Mouse (Mus musculus): ENCODE measurements at regions not wholly inside any gene's neighbourhood (a gene's known extent, or its start where the extent isn't known, plus 50 kb on each side); places are given as distances from the start of the nearest gene placed in this dataset.
"Not testable (repeated sequence)": the region's sequence is repeated elsewhere in the genome, so short reads cannot be mapped to it uniquely, and the experiment has no call there.

DNA sequence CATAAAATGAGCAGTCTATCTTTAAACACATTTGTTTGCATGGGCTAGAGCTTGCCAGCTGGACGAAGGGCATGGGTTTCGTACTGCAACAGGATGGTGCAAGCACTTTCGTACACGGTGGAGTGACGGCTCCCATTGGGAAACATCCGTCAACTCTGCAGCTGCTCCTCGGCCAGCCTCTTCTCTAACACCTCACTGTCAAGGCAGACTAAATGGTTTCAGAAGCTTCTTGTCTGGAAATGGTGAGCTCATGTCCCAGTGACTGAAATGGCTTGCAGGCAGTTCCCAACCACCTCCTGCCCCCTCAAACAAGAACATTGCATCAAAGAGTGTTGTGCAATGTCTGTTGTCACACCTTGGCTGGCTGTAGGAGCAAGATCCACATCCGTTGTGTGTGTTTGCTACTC, 163.4 kb downstream of the Trib2 start:
- DNase-seq: peak; percentile 66

DNA sequence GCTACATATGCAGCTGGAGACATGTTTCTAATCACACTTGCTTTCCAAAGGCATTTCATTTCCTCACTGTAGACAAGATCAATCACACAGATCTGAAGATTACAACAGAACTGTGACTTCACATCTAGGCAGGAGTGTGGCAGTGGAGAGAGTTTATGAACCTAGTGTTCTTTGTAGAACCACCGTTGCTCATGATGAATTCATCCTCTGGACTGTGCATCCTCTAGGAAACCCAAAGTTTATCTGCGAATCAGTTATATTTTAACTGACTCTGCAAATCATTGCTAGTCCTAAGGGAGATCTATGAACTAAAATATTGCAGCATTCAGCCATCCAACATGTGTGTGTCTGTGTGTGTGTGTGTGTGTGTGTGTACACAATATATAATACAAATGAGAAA, 165.4 kb downstream of the Trib2 start:
- DNase-seq: no peak

DNA sequence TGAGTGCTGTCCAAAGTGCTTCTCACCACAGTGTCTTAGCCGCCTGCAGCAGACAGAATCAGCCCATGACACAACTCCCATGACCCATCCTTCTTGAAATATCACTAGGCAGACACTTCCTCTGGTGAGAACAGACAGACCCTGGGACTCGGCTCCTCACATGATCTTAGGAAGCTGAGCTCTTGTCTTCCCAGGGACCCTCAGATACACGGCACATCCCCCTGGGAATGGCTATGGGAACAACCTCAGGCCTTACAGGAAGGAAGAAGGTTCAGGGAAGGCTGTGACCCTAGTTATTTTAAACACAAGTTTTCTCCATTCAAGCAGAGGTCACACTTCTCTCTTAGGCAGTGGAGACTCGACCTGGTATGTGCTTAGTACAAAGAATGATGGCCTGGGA, 166.8 kb downstream of the Trib2 start:
- no peak for DNase-seq

DNA sequence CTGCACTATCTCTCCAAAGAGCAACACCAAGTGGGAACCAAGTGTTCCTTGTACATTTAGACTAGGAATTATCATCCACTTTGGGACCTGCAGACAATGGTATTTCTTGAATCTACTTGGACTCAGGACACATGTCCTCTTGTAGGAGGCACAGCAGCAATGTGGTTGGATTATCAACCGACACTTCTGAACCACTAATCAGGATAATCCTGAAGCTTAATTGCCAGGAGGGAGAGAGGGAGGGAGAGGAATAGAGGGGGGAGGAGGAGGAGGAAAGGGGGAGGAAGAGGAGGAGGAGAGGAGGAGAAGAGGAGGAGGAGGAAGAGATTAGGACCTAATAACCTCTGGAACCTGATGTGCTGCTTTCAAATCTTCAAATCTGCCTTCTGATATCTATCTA, 167.5 kb downstream of the Trib2 start:
- DNase-seq: no peak

DNA sequence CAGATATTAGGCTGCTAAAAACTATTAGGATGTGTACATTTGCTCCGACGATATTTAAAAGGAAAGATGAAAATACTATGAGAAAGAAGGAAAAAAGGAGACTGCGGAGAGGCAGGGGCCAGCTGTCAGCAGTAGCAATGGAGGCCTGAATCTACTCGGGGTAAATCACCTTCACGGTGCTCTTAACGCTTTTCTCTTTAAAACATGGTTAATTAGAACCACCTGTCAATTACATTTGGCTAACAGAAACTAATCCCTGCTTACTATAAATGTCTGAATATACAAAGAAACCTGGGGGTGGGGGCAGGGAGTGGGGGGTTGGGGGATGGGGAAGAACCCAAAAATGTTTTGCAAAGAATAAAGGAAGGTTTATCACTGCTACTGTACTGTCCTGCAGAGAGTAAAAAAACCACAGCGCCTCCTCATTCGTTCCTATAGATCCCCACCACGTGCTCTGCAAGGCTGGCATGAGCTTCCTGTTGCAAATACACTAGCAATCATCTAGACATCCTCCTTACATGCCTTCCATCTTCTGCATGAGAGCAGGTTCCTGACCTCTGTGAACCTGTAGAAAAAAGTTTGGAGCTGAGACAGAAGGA, 172.5 kb downstream of the Trib2 start:
- DNase-seq: no peak

DNA sequence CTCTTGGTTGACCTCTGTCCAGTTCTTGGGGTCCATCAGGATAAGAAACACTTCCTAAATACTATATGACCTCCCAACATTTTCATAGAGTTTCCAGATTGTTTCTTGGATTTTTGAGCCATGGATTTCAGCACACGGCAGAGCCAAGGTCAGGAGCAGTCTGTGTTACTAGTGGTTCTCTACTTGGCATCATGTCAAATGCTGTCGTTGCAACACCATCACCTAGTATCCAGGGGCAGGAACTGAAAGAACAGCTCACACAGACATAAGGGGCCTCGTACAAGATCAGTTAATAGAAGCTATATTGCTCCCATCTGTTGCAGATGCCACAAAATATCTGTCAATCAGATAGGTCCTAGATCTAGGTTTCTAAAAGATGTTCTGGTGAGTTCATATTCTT, 173.1 kb downstream of the Trib2 start:
- DNase-seq: peak; percentile 70

DNA sequence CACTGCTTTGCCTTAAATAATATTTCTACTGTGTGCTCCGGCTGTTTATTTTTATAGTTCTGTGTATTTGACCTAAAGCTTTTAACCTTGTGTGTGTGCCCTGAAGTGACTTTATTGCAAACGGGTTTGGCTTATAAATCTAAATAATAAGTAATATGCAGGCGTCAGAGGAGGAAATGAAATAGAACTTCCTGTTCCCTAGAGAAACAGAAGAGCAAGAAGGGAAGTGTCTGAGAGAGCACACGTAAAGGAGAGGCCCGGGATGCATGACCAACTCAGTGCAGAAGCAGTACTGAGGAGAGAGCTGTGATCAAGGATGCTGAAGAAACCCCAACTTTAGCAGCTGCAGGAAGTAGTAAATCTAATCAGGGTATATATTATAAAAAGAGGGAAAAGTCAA, 176.4 kb downstream of the Trib2 start:
- DNase-seq: no peak

DNA sequence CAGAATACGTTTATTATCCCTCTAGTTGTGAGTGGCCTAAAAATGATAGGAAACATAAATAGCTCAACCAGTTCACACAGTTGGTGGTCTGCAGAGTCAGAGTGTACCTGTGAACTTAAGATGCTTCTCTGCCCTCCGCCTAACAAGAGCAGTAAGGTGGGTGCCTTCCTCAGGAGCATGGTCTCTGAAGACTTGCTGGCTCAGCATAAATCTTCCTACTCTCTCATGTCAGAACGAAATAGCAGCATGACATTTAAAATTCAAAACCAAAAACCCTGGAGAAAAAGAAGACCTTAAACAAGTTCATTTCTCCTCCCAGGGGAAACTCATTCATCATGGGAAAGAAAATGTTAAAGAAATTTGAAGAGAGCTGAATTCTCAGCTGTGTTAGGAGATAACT, 186.8 kb downstream of the Trib2 start:
- DNase-seq: no peak

DNA sequence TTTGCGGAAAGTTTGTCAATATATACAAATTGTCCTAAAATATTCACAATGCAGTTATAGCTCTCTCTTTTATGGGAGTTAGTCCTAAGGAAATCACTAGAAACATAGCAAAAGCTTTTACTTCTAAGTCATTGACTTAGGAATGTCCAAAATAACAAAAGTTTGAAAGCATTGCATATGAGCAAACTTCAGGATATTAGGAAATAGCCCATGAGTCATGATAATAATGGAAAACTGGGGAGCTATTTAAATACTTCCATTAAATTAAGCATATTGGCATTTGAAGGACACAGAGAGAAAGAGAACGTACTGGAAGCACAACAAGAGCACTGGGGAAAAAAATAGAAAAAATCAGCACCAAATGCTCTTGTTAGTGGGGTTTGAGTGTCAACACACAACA, 197.2 kb downstream of the Trib2 start:
- DNase-seq: no peak

DNA sequence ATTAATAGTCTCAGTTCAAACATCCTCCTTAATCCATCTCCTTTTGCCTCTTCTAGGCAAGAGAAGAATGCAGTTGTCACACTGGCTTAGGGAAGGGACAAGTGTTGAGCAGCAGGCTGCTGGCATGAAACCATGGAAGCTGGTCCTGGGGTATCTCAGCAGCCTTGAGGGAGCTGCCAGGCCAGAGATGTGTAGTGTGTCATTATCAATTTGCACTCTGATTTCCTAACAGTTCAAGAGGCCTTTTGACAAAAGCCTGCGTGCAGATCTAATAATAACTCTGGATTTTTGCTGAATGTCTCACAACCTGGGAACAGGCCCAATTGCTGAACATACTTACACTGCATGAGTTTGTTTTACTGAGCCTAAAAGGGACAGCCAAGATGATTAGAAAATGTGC, 199.4 kb downstream of the Trib2 start:
- DNase-seq: peak; percentile 20

DNA sequence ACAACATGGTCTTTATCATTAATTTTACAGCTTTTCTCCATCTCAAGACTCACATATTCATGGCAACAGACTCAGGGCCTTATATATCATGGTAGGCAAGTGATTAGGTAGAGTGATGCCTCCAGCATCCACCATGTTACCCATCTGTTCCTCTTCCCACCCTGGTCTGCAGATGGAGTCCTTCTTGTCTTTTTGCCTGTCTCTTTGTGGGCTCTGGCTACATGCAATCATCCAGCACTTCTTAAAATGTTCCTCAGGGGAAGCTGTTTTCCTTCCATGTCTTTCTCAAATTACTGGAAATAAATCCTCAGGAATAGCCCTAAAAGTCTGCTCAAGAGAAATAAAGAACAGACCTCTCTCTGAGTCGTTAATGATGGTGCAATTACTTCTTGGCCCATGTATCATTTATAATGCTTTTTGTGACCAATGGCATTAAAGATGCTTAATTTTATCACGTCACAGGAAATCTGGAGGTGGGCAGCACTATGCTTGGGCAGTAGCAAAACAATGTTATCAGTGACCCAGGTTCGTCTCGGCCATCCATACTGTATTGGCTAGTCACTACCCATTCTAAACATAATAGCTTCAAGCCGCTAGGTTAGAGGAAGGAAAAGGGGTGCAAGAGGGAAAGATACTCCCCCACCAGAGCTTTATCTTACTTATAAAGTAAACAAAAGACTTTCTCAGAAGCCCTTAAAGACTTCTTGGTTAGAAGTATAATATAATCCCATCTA, 204.7 kb downstream of the Trib2 start:
- no peak for DNase-seq

DNA sequence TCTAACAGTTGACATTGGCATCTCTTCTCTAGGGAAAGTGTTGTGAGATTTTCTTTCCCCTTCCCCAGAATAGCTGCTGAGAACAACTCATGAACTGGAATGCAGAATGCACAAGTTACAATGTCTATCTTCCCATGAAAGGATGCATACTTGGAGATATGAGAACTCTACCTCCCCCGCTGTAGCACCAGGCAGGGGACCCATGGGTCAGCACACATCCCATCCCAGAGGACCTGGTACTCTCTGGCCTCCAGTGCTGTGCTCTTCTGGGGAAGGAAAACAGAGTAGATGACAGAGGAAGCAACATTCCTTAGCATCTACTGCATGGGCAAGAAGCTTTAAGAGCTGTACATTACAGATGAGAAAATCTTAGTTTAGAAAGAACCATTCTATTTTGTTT, 209.6 kb downstream of the Trib2 start:
- DNase-seq: no peak

DNA sequence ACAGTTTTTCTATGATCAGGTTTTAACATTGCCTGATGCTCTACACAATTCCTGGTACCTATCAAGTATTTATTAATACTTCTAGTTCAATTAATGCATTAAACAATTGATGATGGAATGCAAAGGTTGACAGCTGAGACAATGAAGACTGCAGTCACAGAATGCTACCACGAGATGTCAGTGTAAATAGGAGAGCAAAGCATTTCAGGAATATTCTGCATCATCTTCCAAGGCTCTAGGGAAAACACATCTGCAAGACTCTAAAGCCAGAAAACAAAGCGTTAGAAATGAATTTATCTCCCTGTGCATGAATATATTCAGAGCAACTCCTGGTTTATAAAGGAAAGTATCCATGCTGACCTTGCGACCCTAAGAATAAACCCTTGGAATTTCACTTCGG, 210.6 kb downstream of the Trib2 start:
- DNase-seq: no peak

DNA sequence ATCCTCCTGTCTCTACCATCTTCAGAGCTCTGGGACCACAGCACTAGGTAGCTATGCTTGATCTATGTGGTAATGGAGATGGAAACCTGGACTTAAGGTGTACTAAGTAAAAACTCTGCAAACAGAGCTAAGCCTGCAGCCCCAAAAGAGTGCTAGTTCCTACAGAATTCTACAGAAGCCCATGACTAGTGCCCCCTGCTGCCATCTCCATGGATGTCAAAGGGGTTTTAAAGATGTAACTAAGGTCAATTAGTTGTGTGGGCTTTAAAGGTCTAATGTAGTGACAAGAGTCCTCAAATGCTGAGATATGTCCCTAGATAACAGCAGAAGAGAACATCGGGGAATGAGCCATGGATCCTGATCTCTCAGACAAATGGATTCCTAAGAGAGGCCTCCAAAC, 212.1 kb downstream of the Trib2 start:
- DNase-seq: no peak

DNA sequence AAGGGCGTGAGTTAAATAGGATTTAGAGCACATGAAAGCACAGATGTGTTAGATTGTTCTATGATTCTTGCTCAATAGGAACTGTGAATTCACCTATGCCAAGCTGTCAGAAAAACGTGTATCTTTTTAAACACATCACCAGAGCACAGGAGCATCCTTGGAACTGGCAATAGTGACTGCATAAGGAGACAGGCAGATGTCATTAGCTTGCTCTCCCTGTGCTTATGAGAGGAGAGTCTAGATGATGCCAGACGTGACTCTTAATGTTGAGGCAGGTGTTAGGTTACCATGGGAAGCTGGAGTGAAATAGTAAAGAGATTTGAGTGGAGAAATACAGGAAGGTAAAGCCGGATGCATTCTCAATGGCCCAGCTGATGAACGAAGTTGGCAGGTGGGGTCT, 212.8 kb downstream of the Trib2 start:
- no peak for DNase-seq

DNA sequence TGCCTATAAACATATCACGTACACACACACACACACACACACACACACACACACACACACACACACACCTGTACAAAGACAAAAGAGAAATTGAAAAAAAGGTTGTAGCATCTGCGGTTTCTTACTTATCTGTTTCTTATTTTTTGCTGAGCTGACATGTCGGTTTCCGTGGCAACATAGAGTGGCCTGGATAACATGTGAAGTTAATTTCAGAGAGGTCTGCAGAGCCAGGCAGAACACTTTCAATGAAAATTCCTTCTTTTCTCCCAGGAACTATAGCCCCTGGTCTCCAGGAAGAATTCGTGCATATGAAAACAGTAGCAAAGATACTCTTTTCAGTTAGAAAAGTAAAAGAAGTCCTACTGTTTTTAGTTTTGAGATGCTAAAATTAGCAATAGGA, 213.4 kb downstream of the Trib2 start:
- DNase-seq: no peak

DNA sequence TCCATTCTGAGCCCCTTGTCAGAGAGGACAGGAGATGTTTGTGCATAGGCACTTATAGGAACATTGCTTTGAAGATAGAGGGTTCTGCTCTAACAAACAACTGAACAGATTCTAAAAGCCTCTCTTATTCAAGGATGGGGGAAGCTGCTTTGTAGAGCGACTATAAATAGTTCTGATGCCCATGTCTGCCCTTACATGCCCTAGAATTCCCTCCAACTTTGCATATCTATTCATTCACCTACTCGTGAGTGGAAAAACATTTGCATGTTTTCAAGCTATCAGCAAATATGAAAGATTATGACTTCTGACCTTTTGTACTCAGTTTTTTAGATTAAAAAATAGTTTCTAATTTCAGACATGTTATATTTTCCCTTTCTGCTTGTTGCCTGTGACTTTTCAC, 222.0 kb downstream of the Trib2 start:
- no peak for DNase-seq

DNA sequence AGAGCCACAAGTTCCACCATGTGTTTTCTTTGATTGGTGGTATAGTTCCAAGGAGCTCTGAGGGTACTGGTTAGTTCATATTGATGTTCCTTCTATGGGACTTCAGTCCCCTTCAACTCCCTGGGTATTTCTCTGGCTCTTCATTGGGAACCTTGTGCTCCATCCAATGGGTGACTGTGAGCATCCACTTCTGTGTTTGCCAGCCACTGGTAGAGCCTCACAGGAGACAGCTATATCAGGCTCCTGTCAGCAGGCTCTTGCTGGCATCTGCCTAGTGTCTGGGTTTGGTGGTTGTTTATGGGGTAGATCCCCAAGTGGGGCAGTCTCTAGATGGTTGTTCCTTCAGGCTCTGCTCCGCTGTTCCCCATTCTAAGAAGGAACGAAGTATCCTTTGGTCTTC, 228.9 kb downstream of the Trib2 start:
- not testable (repeated sequence) for DNase-seq

DNA sequence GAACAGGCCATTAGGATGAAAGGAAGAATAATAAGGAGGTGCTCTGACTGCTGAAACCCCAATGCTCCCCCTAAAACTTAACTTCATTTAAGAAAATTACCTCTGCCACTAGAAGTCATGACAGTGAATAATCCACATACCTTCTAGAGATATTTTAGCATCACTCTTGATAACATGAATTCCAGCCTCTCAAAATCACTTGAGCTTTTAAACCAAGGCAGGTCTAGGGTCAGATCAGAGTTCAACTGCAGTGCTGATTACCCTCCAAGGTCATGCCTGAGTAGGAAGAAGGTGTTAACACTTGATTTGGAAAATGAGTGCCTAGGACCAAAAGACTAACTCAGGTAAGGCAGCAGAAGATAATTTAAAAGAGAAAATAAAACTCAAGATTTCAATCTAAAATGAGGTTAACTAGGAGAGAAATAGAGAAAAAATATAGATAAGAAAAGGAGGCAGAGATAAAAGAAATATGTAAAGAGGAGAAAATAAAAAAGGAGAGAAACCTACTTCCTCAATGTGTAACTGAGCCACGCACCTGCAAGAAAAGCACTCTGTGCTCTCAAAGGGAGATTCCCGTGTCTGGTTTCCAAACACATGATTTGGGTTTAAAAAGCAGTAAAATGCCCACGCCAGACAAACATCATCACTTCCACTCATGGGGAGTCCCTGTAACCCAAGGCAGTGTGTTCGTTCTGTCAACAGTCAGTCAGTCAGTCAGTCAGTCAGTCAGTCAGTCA, 229.8 kb downstream of the Trib2 start:
- no peak for DNase-seq

DNA sequence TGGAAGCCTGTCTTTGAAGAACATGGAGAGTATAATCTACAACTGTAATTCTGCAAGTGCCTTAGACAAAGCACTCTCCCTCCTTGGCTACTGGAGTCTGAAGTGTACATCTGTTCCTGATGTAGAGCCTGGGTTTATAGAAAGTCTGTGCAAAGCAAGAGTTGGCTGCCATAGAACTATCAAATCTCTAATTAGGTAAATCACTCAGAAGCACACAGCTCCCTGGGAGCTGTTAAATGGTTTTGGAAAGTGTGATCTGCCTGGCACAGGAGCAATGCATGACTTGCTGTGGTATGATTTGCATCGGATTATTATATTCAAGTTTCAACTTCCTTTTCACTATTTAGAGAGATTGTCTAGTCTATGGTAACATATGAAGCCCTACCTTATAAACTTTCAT, 230.9 kb downstream of the Trib2 start:
- DNase-seq: no peak

DNA sequence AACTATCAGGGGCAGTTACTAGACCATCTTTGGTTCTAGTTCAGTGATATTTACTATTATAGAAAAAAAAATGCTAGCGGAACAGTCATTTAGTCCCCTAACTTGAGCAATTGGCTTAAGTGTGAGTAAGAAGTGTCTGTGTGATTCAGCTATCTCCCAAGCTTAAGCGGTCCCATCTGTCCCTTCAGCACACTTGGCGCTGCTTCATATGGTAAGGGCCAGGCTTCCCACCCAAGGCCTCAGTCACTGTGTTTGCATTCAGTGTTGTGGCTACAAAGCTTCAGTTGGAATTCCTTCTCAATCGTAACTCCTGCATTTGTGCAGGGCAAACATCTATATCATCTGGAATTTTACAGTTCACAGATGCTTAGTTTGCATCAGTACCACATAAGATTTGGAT, 232.0 kb downstream of the Trib2 start:
- no peak for DNase-seq

DNA sequence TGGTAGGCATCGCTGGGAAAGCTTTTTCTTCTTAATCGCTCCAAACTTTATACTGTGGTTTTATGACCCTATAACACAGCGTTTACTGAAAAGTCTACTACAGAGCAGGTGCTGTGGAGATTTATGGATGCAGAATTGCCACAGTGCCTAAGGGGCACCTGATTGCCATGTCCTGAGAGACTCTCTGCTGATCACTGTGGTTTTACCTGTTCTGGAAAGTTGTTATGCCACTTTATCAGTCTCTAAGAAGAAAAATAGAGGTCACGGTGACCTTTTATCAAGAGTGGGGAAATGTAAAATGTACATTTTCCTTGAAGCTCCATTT, 250.0 kb downstream of the Trib2 start:
- no peak for DNase-seq

DNA sequence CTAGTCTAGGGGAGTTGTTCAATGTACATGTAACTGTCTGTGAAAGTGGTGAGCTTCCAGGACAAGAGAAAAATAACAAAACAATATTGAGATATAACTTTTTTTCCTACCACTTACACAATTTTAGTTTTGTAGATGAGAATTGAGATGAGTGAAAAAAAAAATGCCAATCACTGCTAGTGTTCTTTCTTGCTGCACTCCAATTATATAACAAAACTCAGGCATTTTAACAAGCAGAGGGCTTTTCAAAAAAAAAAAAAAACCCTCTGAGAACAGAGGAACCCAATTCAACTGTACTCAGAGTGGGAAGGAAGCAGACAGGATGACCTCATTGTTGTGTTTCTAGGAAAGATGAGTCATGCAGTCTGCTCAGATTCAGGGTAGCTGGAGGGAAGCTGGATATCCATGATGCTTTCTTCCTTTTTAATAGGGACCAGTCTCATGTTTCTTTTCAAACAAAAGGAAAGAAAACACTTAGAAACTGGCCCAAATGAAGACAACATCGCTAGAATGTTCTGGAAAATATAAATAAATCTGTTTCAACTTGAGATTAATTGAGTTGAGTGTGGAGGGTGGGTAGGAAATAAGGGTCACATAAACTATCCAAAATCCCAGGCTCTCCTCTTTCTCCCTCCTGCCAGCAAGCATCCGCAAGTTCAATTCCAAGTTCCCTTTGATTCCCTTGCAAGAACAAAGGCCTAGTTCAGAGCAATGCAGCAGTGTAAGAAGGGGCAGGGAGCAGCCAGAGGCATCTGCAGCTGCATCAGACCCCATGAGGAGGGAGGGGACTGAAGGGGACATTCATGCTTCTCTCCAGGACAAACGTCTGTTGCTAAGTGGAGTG, 250.6 kb downstream of the Trib2 start:
- no peak for DNase-seq

Data from adrenal gland, postnatal 14 days (tissue).